Mouse (Mus musculus): ENCODE data around the gene Bptf. TPM values are rescaled to one million over a fixed set of nuclear protein-coding genes. Genes with fewer than 3 reads are reported as not detected.
"Not testable (repeated sequence)": the region's sequence is repeated elsewhere in the genome, so short reads cannot be mapped to it uniquely, and the experiment has no call there.

The Bptf gene
- total and polyA plus RNA-seq, 3 experiments, result 22.1 to 63.9 (median 28.0) TPM

- peaks cover 32 to 37% of the 10 kb centered on the region in 2 experiments for H3K36me3 ChIP-seq (replicated peaks in 1 of 2; ENCODE audit: control insufficient read depth in 1 of 2, insufficient read depth in 1 of 2, low read length in 1 of 2)
Observed at GRCm38 (mm10) chr11:106998651-106999150, 133.2 kb downstream of the Bptf start.

GRCm38 (mm10) chr11:106997976-106998375 lies 134.0 kb downstream of the Bptf start:
- TF ChIP-seq CHD1 (IDR thresholded peaks at IDR 0.05; ENCODE audit: low read depth, low read length) (peak; percentile 58), ELF1 (IDR thresholded peaks at IDR 0.05; ENCODE audit: low read depth, low read length) (no peak)
- Histone ChIP-seq H3K36me3 (replicated peaks in 1 of 2; ENCODE audit: control insufficient read depth in 1 of 2, insufficient read depth in 1 of 2, low read length in 1 of 2) (peaks cover 36 to 43% of the 10 kb centered on the region in 2 experiments), H3K27me3 (replicated peaks) (no peaks in the 10 kb centered on the region), H3K4me1 (ENCODE audit: control insufficient read depth in 1 of 2, insufficient read depth in 2 of 2) (peaks cover 11 to 51% of the 10 kb centered on the region in 2 experiments), H3K27ac (ENCODE audit: insufficient read depth, low read depth) (no peak overlapping the region), H3K4me3 (replicated peaks in 1 of 3; ENCODE audit: low read depth in 2 of 3, low read length in 2 of 3, poor library complexity in 1 of 3) (peak overlapping the region; percentile 74 to 96 (median 88)), H3K79me2 (replicated peaks; ENCODE audit: control insufficient read depth, extremely low read depth, insufficient read depth, poor library complexity, severe bottlenecking) (peaks cover 59% of the 10 kb centered on the region), H3K9ac (ENCODE audit: insufficient read depth, low read depth) (peak overlapping the region; percentile 74), H3K9me3 (replicated peaks; ENCODE audit: low read length) (no peaks in the 10 kb centered on the region), H3K4me2 (ENCODE audit: insufficient read depth, low read depth, poor library complexity, severe bottlenecking) (peak overlapping the region; percentile 93)
- dilution Hi-C loops (cut with MboI; ENCODE audit: extremely low pct_ligation_motif_present, extremely low pct_unique_long_range_greater_than_20kb, low sequenced_read_pairs), result no loop called here
- in situ Hi-C loops (cut with MboI; ENCODE audit: low pct_ligation_motif_present, low pct_unique_long_range_greater_than_20kb, low sequenced_read_pairs), result no loop called here
- DNase-seq (ENCODE audit: extremely low read depth), result no peak

More at GRCm38 (mm10) chr11:106998651-106999150, 133.2 kb downstream of the Bptf start:
- DNase-seq (ENCODE audit: extremely low read depth), result peak; percentile 49
- Histone ChIP-seq H3K4me2 (ENCODE audit: insufficient read depth, low read depth, poor library complexity, severe bottlenecking) (peak overlapping the region; percentile 93), H3K9me3 (replicated peaks; ENCODE audit: low read length) (no peaks in the 10 kb centered on the region), H3K27ac (ENCODE audit: insufficient read depth, low read depth) (peak overlapping the region; percentile 79), H3K4me3 (replicated peaks in 1 of 3; ENCODE audit: low read depth in 2 of 3, low read length in 2 of 3, poor library complexity in 1 of 3) (peak overlapping the region; percentile 74 to 96 (median 88)), H3K79me2 (replicated peaks; ENCODE audit: control insufficient read depth, extremely low read depth, insufficient read depth, poor library complexity, severe bottlenecking) (peaks cover 54% of the 10 kb centered on the region), H3K27me3 (replicated peaks) (no peaks in the 10 kb centered on the region), H3K4me1 (ENCODE audit: control insufficient read depth in 1 of 2, insufficient read depth in 2 of 2) (peaks cover 11 to 45% of the 10 kb centered on the region in 2 experiments), H3K9ac (ENCODE audit: insufficient read depth, low read depth) (peak overlapping the region; percentile 74)
- in situ Hi-C loops (cut with MboI; ENCODE audit: low pct_ligation_motif_present, low pct_unique_long_range_greater_than_20kb, low sequenced_read_pairs) (no loop called here), dilution Hi-C loops (cut with MboI; ENCODE audit: extremely low pct_ligation_motif_present, extremely low pct_unique_long_range_greater_than_20kb, low sequenced_read_pairs) (no loop called here)
- TF ChIP-seq SIN3A (IDR thresholded peaks at IDR 0.05; ENCODE audit: low read length) (peak; percentile 41; the same call in 1 of the 2 replicates), JUN (IDR thresholded peaks at IDR 0.05; ENCODE audit: insufficient read depth, low read depth, low read length) (no peak)

DNA sequence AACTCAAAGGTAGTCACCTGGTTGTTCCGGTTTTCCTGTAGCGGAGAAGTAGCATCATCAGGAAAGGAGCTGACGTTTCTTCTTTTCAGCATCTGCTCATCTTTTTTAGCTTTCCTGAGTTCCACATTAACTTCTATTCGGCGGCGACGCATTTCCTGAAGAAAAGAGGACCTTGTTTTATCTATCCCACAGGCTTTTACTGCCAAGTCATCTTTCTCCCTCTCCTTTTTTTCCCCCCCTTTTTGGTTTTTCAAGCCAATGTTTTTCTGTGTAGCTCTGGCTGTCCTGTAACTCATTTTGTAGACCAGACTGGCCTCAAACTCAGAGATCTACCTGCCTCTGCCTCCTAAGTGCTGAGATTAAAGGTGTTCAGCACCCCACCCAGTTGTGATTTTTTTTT lies 135.4 kb downstream of the Bptf start:
- H3K36me3 ChIP-seq (replicated peaks in 1 of 2; ENCODE audit: control insufficient read depth in 1 of 2, insufficient read depth in 1 of 2, low read length in 1 of 2), result peaks cover 47 to 54% of the 10 kb centered on the region in 2 experiments
- H3K27ac ChIP-seq (ENCODE audit: insufficient read depth, low read depth); DNase-seq (ENCODE audit: extremely low read depth); in situ Hi-C loops (cut with MboI; ENCODE audit: low pct_ligation_motif_present, low pct_unique_long_range_greater_than_20kb, low sequenced_read_pairs); H3K9me3 ChIP-seq (replicated peaks; ENCODE audit: low read length); H3K27me3 ChIP-seq (replicated peaks); dilution Hi-C loops (cut with MboI; ENCODE audit: extremely low pct_ligation_motif_present, extremely low pct_unique_long_range_greater_than_20kb, low sequenced_read_pairs): not testable (repeated sequence)
- H3K9ac ChIP-seq (ENCODE audit: insufficient read depth, low read depth), result peak overlapping the region; percentile 74
- peak overlapping the region in 1 of 3 experiments; percentile 74 for H3K4me3 ChIP-seq (replicated peaks in 1 of 3; ENCODE audit: low read depth in 2 of 3, low read length in 2 of 3, poor library complexity in 1 of 3)
- peak overlapping the region; percentile 93 for H3K4me2 ChIP-seq (ENCODE audit: insufficient read depth, low read depth, poor library complexity, severe bottlenecking)
- peaks cover 11 to 48% of the 10 kb centered on the region in 2 experiments for H3K4me1 ChIP-seq (ENCODE audit: control insufficient read depth in 1 of 2, insufficient read depth in 2 of 2)
- H3K79me2 ChIP-seq (replicated peaks; ENCODE audit: control insufficient read depth, extremely low read depth, insufficient read depth, poor library complexity, severe bottlenecking), result peaks cover 66% of the 10 kb centered on the region

Measured in CH12.LX (cell line).